Mouse (Mus musculus) retina, embryonic 14.5 days (tissue): ENCODE data around the gene Clasp1.

Experiments
- DNase-seq: peaks from one replicate; pipeline ENCODE4 v3.0.0-alpha.2; 2015; ENCODE audit warnings: low spot score

The Clasp1 gene

DNA sequence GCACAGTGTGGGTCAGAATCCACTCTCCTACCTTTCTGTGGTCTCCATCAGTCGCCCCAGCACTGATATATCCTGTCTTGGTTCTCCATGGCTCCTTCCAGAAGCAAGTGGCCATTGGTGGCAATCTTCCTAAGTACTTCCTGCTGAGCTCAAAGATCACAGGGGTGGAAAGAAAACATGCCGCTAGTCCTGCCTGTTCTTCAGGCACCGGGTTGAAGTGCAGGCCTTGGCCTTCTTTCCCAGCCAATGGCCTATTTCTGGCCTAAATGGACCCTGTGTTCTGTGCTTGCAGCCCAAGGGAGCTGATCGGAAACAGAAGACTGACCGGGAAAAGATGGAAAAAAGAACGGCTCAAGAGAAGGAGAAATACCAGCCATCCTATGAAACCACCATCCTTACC, 269.9 kb downstream of the Clasp1 start:
- DNase-seq = no peak

DNA sequence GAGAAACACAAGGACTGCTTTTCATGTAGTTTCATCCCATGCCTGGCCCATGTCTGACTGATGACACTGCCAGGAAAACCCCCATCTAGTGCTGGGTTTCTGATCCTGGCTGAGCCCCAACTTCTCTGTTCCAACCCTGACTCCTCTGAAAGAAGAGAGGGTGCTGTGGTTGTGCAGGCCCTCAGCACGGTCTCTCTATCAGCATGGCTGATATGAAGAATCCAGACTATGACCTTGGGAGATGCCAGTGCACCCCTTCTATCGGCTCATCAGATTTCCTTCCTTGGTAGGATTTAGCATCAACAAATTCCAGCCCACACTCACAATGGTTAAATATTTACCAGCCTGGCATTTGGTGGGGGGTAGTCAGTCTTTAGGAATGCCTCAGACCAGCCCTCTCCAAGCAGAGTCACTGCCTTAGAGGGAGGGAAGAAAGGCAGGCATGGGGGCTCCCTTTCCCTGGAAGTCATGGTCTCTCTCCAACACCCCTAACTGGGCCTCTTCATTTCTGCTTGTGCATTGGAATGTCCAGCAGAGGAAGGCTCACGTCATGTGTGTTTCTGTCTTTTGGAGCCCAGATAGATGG, 272.1 kb downstream of the Clasp1 start:
- DNase-seq = no peak
